Mouse (Mus musculus): ENCODE data around the gene Mlip. TPM values are rescaled to one million over a fixed set of nuclear protein-coding genes. Genes with fewer than 3 reads are reported as not detected.

The Mlip gene
- polyA plus RNA-seq, 1 experiment from 2014 or later: 0.32 TPM

GRCm38 (mm10) chr9:77362906-77363305 lies 10.1 kb upstream of the Mlip start:
- H3K9me3 ChIP-seq (ENCODE audit: control insufficient read depth, low read length): no peaks in the 10 kb centered on the region
- H3K27ac ChIP-seq (replicated peaks): no peak overlapping the region
- no peak overlapping the region for H3K9ac ChIP-seq (ENCODE audit: low read length)
- H3K4me3 ChIP-seq (ENCODE audit: low read depth, low read length): no peak overlapping the region
- H3K4me1 ChIP-seq (replicated peaks; ENCODE audit: control insufficient read depth, insufficient read depth): no peaks in the 10 kb centered on the region
- no peaks in the 10 kb centered on the region for H3K27me3 ChIP-seq (ENCODE audit: control insufficient read depth, insufficient read depth, low read length)
- no peak overlapping the region for H3K4me2 ChIP-seq (replicated peaks; ENCODE audit: low read depth)
- no peak for ATAC-seq (ENCODE audit: low FRiP score, low TSS enrichment)
- no peaks in the 10 kb centered on the region for H3K36me3 ChIP-seq (ENCODE audit: control insufficient read depth, insufficient read depth, low read length)
- no peak for DNase-seq (ENCODE audit: low spot score)
- no peak for TF ChIP-seq EP300 (optimal IDR thresholded peaks at IDR 0.05)
- TF ChIP-seq CTCF (IDR thresholded peaks at IDR 0.05; ENCODE audit: low read depth): no peak

GRCm38 (mm10) chr9:77360654-77361053 lies 7.9 kb upstream of the Mlip start:
- Histone ChIP-seq H3K4me2 (replicated peaks; ENCODE audit: low read depth) (no peak overlapping the region), H3K27me3 (ENCODE audit: control insufficient read depth, insufficient read depth, low read length) (no peaks in the 10 kb centered on the region), H3K9me3 (ENCODE audit: control insufficient read depth, low read length) (no peaks in the 10 kb centered on the region), H3K27ac (replicated peaks) (no peak overlapping the region), H3K4me1 (replicated peaks; ENCODE audit: control insufficient read depth, insufficient read depth) (no peaks in the 10 kb centered on the region), H3K36me3 (ENCODE audit: control insufficient read depth, insufficient read depth, low read length) (no peaks in the 10 kb centered on the region), H3K9ac (ENCODE audit: low read length) (no peak overlapping the region), H3K4me3 (ENCODE audit: low read depth, low read length) (no peak overlapping the region)
- no peak for TF ChIP-seq CTCF (IDR thresholded peaks at IDR 0.05; ENCODE audit: low read depth)
- no peak for TF ChIP-seq EP300 (optimal IDR thresholded peaks at IDR 0.05)
- ATAC-seq (ENCODE audit: low FRiP score, low TSS enrichment) (no peak), DNase-seq (ENCODE audit: low spot score) (no peak)
- WGBS: 79% methylated on average over 8 of the region's 8 CpGs

- H3K9ac ChIP-seq (ENCODE audit: low read length): no peak overlapping the region
- ATAC-seq (ENCODE audit: low FRiP score, low TSS enrichment) (no peak), DNase-seq (ENCODE audit: low spot score) (no peak)
- TF ChIP-seq CTCF (IDR thresholded peaks at IDR 0.05; ENCODE audit: low read depth) (no peak), EP300 (optimal IDR thresholded peaks at IDR 0.05) (no peak)
- H3K27me3 ChIP-seq (ENCODE audit: control insufficient read depth, insufficient read depth, low read length): no peaks in the 10 kb centered on the region
- no peak overlapping the region for H3K4me3 ChIP-seq (ENCODE audit: low read depth, low read length)
- H3K36me3 ChIP-seq (ENCODE audit: control insufficient read depth, insufficient read depth, low read length): no peaks in the 10 kb centered on the region
- no peak overlapping the region for H3K4me2 ChIP-seq (replicated peaks; ENCODE audit: low read depth)
- WGBS: 88% methylated on average over 10 of the region's 10 CpGs
- H3K4me1 ChIP-seq (replicated peaks; ENCODE audit: control insufficient read depth, insufficient read depth): no peaks in the 10 kb centered on the region
- H3K9me3 ChIP-seq (ENCODE audit: control insufficient read depth, low read length): no peaks in the 10 kb centered on the region
- H3K27ac ChIP-seq (replicated peaks): no peak overlapping the region
These were observed 6.7 kb upstream of the Mlip start for GRCm38 (mm10) chr9:77359278-77359973.

GRCm38 (mm10) chr9:77353942-77354341 lies 1.2 kb upstream of the Mlip start:
- DNase-seq (ENCODE audit: low spot score) (no peak), ATAC-seq (ENCODE audit: low FRiP score, low TSS enrichment) (no peak)
- Histone ChIP-seq H3K9me3 (ENCODE audit: control insufficient read depth, low read length) (no peaks in the 10 kb centered on the region), H3K4me2 (replicated peaks; ENCODE audit: low read depth) (no peak overlapping the region), H3K4me3 (ENCODE audit: low read depth, low read length) (no peak overlapping the region), H3K36me3 (ENCODE audit: control insufficient read depth, insufficient read depth, low read length) (no peaks in the 10 kb centered on the region), H3K27ac (replicated peaks) (no peak overlapping the region), H3K27me3 (ENCODE audit: control insufficient read depth, insufficient read depth, low read length) (no peaks in the 10 kb centered on the region), H3K4me1 (replicated peaks; ENCODE audit: control insufficient read depth, insufficient read depth) (no peaks in the 10 kb centered on the region), H3K9ac (ENCODE audit: low read length) (no peak overlapping the region)
- peak; percentile 40 for TF ChIP-seq CTCF (IDR thresholded peaks at IDR 0.05; ENCODE audit: low read depth)
- no peak for TF ChIP-seq EP300 (optimal IDR thresholded peaks at IDR 0.05)
- 85% methylated on average over 4 of the region's 4 CpGs for WGBS

- H3K4me1 ChIP-seq (replicated peaks; ENCODE audit: control insufficient read depth, insufficient read depth): no peaks in the 10 kb centered on the region
- H3K27me3 ChIP-seq (ENCODE audit: control insufficient read depth, insufficient read depth, low read length): no peaks in the 10 kb centered on the region
- H3K4me3 ChIP-seq (ENCODE audit: low read depth, low read length): no peak overlapping the region
- H3K27ac ChIP-seq (replicated peaks): no peak overlapping the region
- no peaks in the 10 kb centered on the region for H3K9me3 ChIP-seq (ENCODE audit: control insufficient read depth, low read length)
- no peak overlapping the region for H3K9ac ChIP-seq (ENCODE audit: low read length)
- no peak overlapping the region for H3K4me2 ChIP-seq (replicated peaks; ENCODE audit: low read depth)
- DNase-seq (ENCODE audit: low spot score) (no peak), ATAC-seq (ENCODE audit: low FRiP score, low TSS enrichment) (no peak)
- WGBS: 56% methylated on average over 7 of the region's 7 CpGs
- no peaks in the 10 kb centered on the region for H3K36me3 ChIP-seq (ENCODE audit: control insufficient read depth, insufficient read depth, low read length)
- TF ChIP-seq EP300 (optimal IDR thresholded peaks at IDR 0.05): no peak
- no peak for TF ChIP-seq CTCF (IDR thresholded peaks at IDR 0.05; ENCODE audit: low read depth)
These were observed 5.1 kb downstream of the Mlip start for GRCm38 (mm10) chr9:77347704-77348103.

- TF ChIP-seq EP300 (optimal IDR thresholded peaks at IDR 0.05) (no peak), CTCF (IDR thresholded peaks at IDR 0.05; ENCODE audit: low read depth) (no peak)
- H3K9ac ChIP-seq (ENCODE audit: low read length): no peak overlapping the region
- ATAC-seq (ENCODE audit: low FRiP score, low TSS enrichment) (no peak), DNase-seq (ENCODE audit: low spot score) (no peak)
- WGBS: 41% methylated on average over 7 of the region's 7 CpGs
- no peak overlapping the region for H3K4me2 ChIP-seq (replicated peaks; ENCODE audit: low read depth)
- no peaks in the 10 kb centered on the region for H3K4me1 ChIP-seq (replicated peaks; ENCODE audit: control insufficient read depth, insufficient read depth)
- no peaks in the 10 kb centered on the region for H3K36me3 ChIP-seq (ENCODE audit: control insufficient read depth, insufficient read depth, low read length)
- H3K27me3 ChIP-seq (ENCODE audit: control insufficient read depth, insufficient read depth, low read length): no peaks in the 10 kb centered on the region
- H3K9me3 ChIP-seq (ENCODE audit: control insufficient read depth, low read length): no peaks in the 10 kb centered on the region
- no peak overlapping the region for H3K4me3 ChIP-seq (ENCODE audit: low read depth, low read length)
- H3K27ac ChIP-seq (replicated peaks): no peak overlapping the region
These were observed 8.5 kb downstream of the Mlip start for GRCm38 (mm10) chr9:77344318-77344717.
